9 mouse cellular contexts compared by ENCODE assay signal in genomic region chr5:111421424-111421823, GRCm38 (mm10). TPM values are rescaled to one million over a fixed set of nuclear protein-coding genes. Genes with fewer than 3 reads are reported as not detected.
DNase-seq lines count a peak whose midpoint lies in the region; ATAC-seq and TF ChIP-seq lines count a peak whose summit lies in the region.
"Had no signal": no experiment of that assay in that cellular context is flagged by ENCODE, and none has a peak within 500 bp of the region (broad histone marks: within the 10 kb centered on the region; RNA-seq: fewer than 3 reads in every experiment).

No protein-coding gene starts in this region.

- H3K27me3 ChIP-seq in kidney, postnatal 0 days (ENCODE audit: insufficient read depth, low read length), result peaks cover 37% of the 10 kb centered on the region
- no peaks in the 10 kb centered on the region for H3K27me3 ChIP-seq in embryonic facial prominence, embryonic 15.5 days
- peaks cover 34% of the 10 kb centered on the region for H3K27me3 ChIP-seq in intestine, embryonic 15.5 days (replicated peaks)
- peaks cover 8% of the 10 kb centered on the region; the same call in 1 of the 2 replicates for H3K27me3 ChIP-seq in neural tube, embryonic 13.5 days

- no peaks in the 10 kb centered on the region for H3K36me3 ChIP-seq in kidney, postnatal 0 days (ENCODE audit: insufficient read depth, low read length)
- no peaks in the 10 kb centered on the region; the same call in 1 of the 2 replicates for H3K36me3 ChIP-seq in embryonic facial prominence, embryonic 15.5 days
- no peaks in the 10 kb centered on the region for H3K36me3 ChIP-seq in intestine, embryonic 15.5 days
- H3K36me3 ChIP-seq in neural tube, embryonic 13.5 days, result 0 out of 2 replicates have a peak, but pooled peaks cover 12% of the 10 kb centered on the region

- peaks cover 32% of the 10 kb centered on the region; the same call in 1 of the 2 replicates for H3K4me1 ChIP-seq in kidney, postnatal 0 days (replicated peaks; ENCODE audit: insufficient read depth, low read length)
- H3K4me1 ChIP-seq in embryonic facial prominence, embryonic 15.5 days, result peaks cover 68% of the 10 kb centered on the region
- peaks cover 64% of the 10 kb centered on the region for H3K4me1 ChIP-seq in intestine, embryonic 15.5 days (replicated peaks)
- H3K4me1 ChIP-seq in neural tube, embryonic 13.5 days (replicated peaks), result peaks cover 91% of the 10 kb centered on the region

- H3K27ac ChIP-seq in kidney, postnatal 0 days, result no peak overlapping the region
- H3K27ac ChIP-seq in embryonic facial prominence, embryonic 15.5 days (replicated peaks), result peak overlapping the region; percentile 48; the same call in 1 of the 2 replicates
- no peak overlapping the region for H3K27ac ChIP-seq in intestine, embryonic 15.5 days
- peak overlapping the region; percentile 94; the same call in 1 of the 2 replicates for H3K27ac ChIP-seq in neural tube, embryonic 13.5 days (replicated peaks)

- H3K9me3 ChIP-seq in kidney, postnatal 0 days (replicated peaks; ENCODE audit: low read length), result no peaks in the 10 kb centered on the region
- no peaks in the 10 kb centered on the region for H3K9me3 ChIP-seq in embryonic facial prominence, embryonic 15.5 days (replicated peaks)
- H3K9me3 ChIP-seq in intestine, embryonic 15.5 days, result no peaks in the 10 kb centered on the region
- no peaks in the 10 kb centered on the region for H3K9me3 ChIP-seq in neural tube, embryonic 13.5 days

- no peak for DNase-seq in kidney, postnatal 0 days (ENCODE audit: low spot score)
- DNase-seq in kidney, postnatal 10 days, result no peak
- DNase-seq in adrenal gland, adult 8-10 months, result no peak
- no peak for DNase-seq in right cerebral cortex, postnatal 25 days
- no peak for DNase-seq in gastrocnemius, postnatal 10 days
- DNase-seq: kidney, postnatal 36 days had no signal

- H3K4me3 ChIP-seq in kidney, postnatal 0 days (replicated peaks; ENCODE audit: low read depth, low read length), result no peak overlapping the region
- H3K4me3 ChIP-seq in embryonic facial prominence, embryonic 15.5 days (replicated peaks), result peak overlapping the region; percentile 85
- H3K4me3 ChIP-seq in intestine, embryonic 15.5 days (replicated peaks), result peak overlapping the region; percentile 9
- H3K4me3 ChIP-seq in neural tube, embryonic 13.5 days, result peak overlapping the region; percentile 87

- 78% methylated on average over 15 of the region's 15 CpGs for WGBS in kidney, postnatal 0 days
- WGBS in embryonic facial prominence, embryonic 15.5 days, result 52% methylated on average over 15 of the region's 15 CpGs
- 74% methylated on average over 15 of the region's 15 CpGs for WGBS in intestine, embryonic 15.5 days
- WGBS in neural tube, embryonic 13.5 days, result 46% methylated on average over 15 of the region's 15 CpGs

- no peak for ATAC-seq in kidney, postnatal 0 days (replicated peaks; ENCODE audit: low FRiP score, low read depth)
- ATAC-seq in embryonic facial prominence, embryonic 15.5 days (ENCODE audit: insufficient number of reproducible peaks, low FRiP score, low TSS enrichment, low read depth), result no peak
- no peak for ATAC-seq in intestine, embryonic 15.5 days
- no peak for ATAC-seq in neural tube, embryonic 13.5 days (ENCODE audit: low read depth)

- H3K9ac ChIP-seq in kidney, postnatal 0 days (ENCODE audit: low read depth, low read length), result no peak overlapping the region
- peak overlapping the region; percentile 97 for H3K9ac ChIP-seq in embryonic facial prominence, embryonic 15.5 days
- H3K9ac ChIP-seq in intestine, embryonic 15.5 days, result peak overlapping the region; percentile 17; the same call in 1 of the 2 replicates
- H3K9ac ChIP-seq in neural tube, embryonic 13.5 days, result peak overlapping the region; percentile 97

- peak overlapping the region; percentile 21; the same call in 1 of the 2 replicates for H3K4me2 ChIP-seq in kidney, postnatal 0 days (ENCODE audit: low read length)
- H3K4me2 ChIP-seq in embryonic facial prominence, embryonic 15.5 days (replicated peaks), result peak overlapping the region; percentile 82
- peak overlapping the region; percentile 94 for H3K4me2 ChIP-seq in intestine, embryonic 15.5 days (replicated peaks)
- peak overlapping the region; percentile 95 for H3K4me2 ChIP-seq in neural tube, embryonic 13.5 days

- no peak for TF ChIP-seq CTCF in kidney, postnatal 0 days (IDR thresholded peaks at IDR 0.05; ENCODE audit: low read depth)

RNA-seq across cellular contexts. Expression of gene Mn1, which starts 4.3 kb away (rescaled TPM):
- 4.3 and 4.7 TPM in 2 replicates for polyA plus RNA-seq in kidney, postnatal 0 days (2015; fragmentation: Nextera tagmentation; extraction: Ambion mirVana)
- polyA plus RNA-seq in embryonic facial prominence, embryonic 15.5 days (2015; fragmentation: Nextera tagmentation; extraction: Ambion mirVana), result 34.1 and 39.3 TPM in 2 replicates
- polyA plus RNA-seq in intestine, embryonic 15.5 days (2015; fragmentation: Nextera tagmentation; extraction: Ambion mirVana), result 8.0 and 8.7 TPM in 2 replicates
- 22.3 and 23.5 TPM in 2 replicates for polyA plus RNA-seq in neural tube, embryonic 13.5 days (2015; fragmentation: Nextera tagmentation; extraction: Ambion mirVana)
- total RNA-seq in adrenal gland, adult 8-10 months (2022), result 1 to 10 TPM; 2.9 to 4.9 (median 3.7) TPM
- 10 to 100 TPM; 19.6 to 30.4 TPM for total RNA-seq in gastrocnemius, postnatal 10 days (2021)

Comparison
In these comparisons a context has a peak if more than half of its experiments do, and no peak if none do; other contexts are left out.
1. H3K27ac ChIP-seq: peak in embryonic facial prominence, embryonic 15.5 days (single experiment) and neural tube, embryonic 13.5 days (single experiment); none in kidney, postnatal 0 days (single experiment) and intestine, embryonic 15.5 days (single experiment).
2. H3K4me2 ChIP-seq: peak in every context shown above with its lines; median percentile 95 in neural tube, embryonic 13.5 days; 94 in intestine, embryonic 15.5 days; 82 in embryonic facial prominence, embryonic 15.5 days; 21 in kidney, postnatal 0 days.